Mouse (Mus musculus) forelimb bud, embryonic 11.5 days (tissue): ENCODE results near the gene Calhm2.
"Not testable (repeated sequence)": the region's sequence is repeated elsewhere in the genome, so short reads cannot be mapped to it uniquely, and the experiment has no call there.

Source experiments
- DNase-seq: peaks from one replicate; pipeline ENCODE4 v3.0.0-alpha.2; 2012; ENCODE audit warnings: low read depth, low spot score

The Calhm2 gene

GRCm38 (mm10) chr19:47151332-47152061 lies 13.4 kb upstream of the Calhm2 start:
- no peak for DNase-seq

GRCm38 (mm10) chr19:47149854-47150253 lies 11.8 kb upstream of the Calhm2 start:
- peak; percentile 49 for DNase-seq

- no peak for DNase-seq
Measured at GRCm38 (mm10) chr19:47148267-47148847, 10.3 kb upstream of the Calhm2 start.

GRCm38 (mm10) chr19:47144154-47144553 lies 6.1 kb upstream of the Calhm2 start, which contains the start of gene Calhm1:
Gene Calhm1, minus strand, starts transcription at chr19:47144254.
- no peak for DNase-seq

GRCm38 (mm10) chr19:47142438-47142837 lies 4.3 kb upstream of the Calhm2 start:
- no peak for DNase-seq

- DNase-seq, result not testable (repeated sequence)
Measured at GRCm38 (mm10) chr19:47139611-47140010, 1.5 kb upstream of the Calhm2 start.

GRCm38 (mm10) chr19:47137051-47137581 lies 978 bp downstream of the Calhm2 start:
- no peak for DNase-seq

GRCm38 (mm10) chr19:47136170-47136569 lies 1.9 kb downstream of the Calhm2 start:
- DNase-seq, result no peak

GRCm38 (mm10) chr19:47135568-47135967 lies 2.5 kb downstream of the Calhm2 start:
- DNase-seq, result no peak

GRCm38 (mm10) chr19:47133161-47133560 lies 4.9 kb downstream of the Calhm2 start:
- DNase-seq, result no peak

- no peak for DNase-seq
Measured at GRCm38 (mm10) chr19:47130551-47131125, 7.5 kb downstream of the Calhm2 start.

- no peak for DNase-seq
Measured at GRCm38 (mm10) chr19:47128835-47129234, 9.3 kb downstream of the Calhm2 start.

GRCm38 (mm10) chr19:47128164-47128563 lies 9.9 kb downstream of the Calhm2 start:
- no peak for DNase-seq

- peak; percentile 26 for DNase-seq
Measured at GRCm38 (mm10) chr19:47122802-47123201, 15.3 kb downstream of the Calhm2 start.

GRCm38 (mm10) chr19:47121054-47121453 lies 17.0 kb downstream of the Calhm2 start:
- peak; percentile 33 for DNase-seq

- DNase-seq, result no peak
Measured at GRCm38 (mm10) chr19:47118634-47119033, 19.5 kb downstream of the Calhm2 start.

- DNase-seq, result no peak
Measured at GRCm38 (mm10) chr19:47104641-47105271, 33.3 kb downstream of the Calhm2 start.

GRCm38 (mm10) chr19:47101080-47101479 lies 37.0 kb downstream of the Calhm2 start:
- no peak for DNase-seq

GRCm38 (mm10) chr19:47090550-47091156 lies 47.4 kb downstream of the Calhm2 start, which contains the start of the genes Usmg5 and Pdcd11:
Gene Usmg5, minus strand, starts transcription at chr19:47090647.
Gene Pdcd11, plus strand, starts transcription at chr19:47090768.
- DNase-seq, result peak; percentile 95

GRCm38 (mm10) chr19:47089718-47090525 lies 48.2 kb downstream of the Calhm2 start:
- no peak for DNase-seq

- no peak for DNase-seq
Measured at GRCm38 (mm10) chr19:47088226-47088625, 49.9 kb downstream of the Calhm2 start.
